Mouse (Mus musculus): ENCODE data around the gene Crnn.
A peak's percentile ranks its signal among the peaks of the same experiment; 100 is the strongest.

Gene Crnn

DNA sequence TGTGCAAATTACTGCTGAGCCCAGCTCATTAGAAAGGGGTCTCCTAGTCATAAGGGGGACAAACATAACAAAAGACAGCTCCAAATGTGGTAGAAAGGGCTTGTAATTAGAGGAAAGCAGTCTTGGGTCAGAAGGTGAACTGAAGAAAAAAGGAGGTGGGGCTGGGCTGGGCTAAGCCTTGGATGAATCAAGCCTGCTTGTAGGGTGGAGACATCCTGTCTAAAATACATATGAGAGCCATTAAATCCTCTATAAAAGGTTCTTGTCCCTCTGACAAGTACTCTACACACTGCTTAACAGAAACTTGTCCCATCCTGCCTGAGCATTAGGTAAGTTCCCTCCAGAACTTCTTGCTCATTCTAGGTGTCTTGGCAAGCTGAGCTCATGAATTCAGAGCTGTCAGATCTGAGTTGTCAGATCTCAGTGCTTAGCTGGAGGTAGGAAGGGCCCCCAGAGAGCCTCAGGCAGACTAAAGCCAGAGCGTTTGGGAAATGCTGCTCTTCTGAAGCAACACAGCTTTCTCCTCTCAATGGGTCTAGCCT is at the start of gene Crnn:
TSS of gene Crnn (plus strand) at position 278 of the 542 bp plus-strand sequence.
- DNase-seq = no peak

DNA sequence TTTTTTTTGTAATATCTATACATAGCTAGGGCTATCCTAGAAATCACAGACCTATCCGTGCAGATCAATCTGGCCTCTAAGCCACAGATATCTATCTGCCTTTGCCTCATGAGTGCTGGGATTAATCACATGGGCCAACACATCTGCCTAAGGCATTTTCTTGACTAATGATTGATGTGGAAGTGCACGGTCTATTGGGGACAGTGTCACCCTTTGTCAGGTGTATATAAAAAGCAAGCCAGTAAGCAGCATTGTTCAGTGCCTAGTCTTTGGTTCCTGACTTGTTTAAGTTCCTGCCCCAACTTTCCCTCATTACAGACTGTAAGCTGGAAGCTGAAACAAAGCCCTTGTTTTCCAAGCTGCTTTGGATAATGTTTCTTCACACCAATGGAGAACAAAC is 48.1 kb upstream of the Crnn start:
- no peak for DNase-seq

DNA sequence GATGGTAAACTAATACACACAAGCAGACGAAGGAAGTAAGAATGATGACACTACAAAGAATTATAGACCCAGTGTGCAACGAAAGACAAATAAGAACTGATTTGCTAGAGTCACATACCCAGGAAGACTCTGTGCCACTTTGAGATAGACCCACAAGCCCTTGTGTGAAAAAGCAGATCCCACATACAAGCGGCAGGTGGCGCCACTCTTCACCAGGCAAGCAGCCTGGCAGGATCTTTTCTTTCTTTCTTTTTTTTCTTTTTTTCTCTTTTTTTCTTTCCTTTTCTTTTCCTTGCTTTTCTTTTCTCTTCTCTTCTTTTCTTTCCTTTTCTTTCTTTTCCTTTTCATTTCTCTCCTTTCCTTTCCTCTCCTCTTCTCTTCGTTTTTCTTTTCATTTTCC is 32.9 kb upstream of the Crnn start:
- peak; percentile 50 for DNase-seq

DNA sequence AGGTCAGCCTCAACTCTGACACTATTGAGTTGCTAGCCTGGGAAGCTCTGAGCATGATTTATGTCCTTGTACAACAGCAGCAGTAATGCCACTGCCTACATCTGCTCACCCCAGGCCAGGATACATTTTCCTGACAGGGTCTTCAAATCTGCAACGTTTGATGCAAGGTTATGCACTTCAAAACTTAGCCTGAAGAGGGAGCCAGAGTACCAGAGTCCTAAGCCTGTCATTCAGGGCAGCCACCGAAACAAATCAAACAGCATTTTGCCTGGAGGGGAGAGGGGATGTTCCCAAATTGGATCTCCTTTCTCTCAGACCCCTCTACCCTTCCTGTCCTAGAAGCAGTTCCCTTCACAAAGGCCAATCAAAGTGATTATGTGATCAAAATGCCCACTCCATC is 30.1 kb upstream of the Crnn start:
- peak; percentile 20 for DNase-seq

DNA sequence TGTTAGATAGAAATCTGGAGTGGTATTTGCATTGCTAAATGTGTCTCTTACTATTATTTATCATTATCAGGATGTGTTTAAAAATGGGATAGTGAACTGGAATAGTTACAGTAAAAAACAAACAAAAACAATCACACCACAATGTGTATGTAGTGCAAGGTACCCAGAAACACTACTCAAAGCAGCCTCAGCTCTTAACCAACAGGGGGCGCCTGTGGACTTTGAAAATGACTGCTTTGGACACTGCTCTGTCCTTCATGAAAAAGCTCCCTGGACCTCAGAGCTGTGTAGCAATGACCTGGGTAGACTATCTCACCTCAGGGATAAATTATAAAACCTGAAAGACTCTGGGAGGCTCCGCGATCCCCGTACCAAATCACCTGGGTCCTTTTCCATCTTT is 25.5 kb upstream of the Crnn start:
- no peak for DNase-seq

DNA sequence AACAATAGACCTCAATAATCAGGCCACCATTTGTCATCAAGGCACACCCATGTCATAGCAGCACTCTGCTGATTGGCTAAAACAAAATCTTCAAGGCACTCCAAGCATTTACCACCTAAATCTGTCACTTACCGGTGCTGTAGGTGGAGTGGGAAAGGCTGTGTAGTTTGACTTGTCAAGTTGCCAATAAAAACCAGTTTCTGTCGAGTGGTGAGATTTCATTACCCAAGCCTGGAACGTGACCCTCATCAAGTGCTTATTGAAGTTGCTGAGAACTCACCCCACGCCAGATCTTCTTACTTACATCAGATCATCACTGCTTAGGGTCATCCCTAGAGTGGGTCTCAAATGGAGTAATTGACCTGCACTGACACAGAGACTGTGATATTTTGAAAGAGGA is 16.5 kb upstream of the Crnn start:
- DNase-seq = no peak

DNA sequence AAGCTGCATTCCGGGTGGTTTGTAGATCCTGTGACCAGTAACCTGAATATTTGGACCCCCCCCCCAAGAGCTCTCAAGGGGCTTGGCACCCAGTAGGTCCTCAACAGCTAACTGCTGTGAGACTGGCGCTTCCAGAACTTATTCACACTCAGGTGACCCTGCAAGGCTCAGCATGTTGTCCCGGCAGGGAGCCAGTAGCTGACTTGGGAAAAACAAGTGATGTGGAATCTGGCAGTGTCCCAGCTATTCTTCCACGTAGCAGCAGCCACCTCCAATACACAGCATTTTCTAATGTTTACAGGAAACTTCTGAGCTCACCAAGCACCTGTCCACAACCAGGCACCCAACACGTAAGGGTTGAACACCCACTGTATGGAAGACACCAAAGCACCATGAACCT is 15.5 kb upstream of the Crnn start:
- peak; percentile 6 for DNase-seq

DNA sequence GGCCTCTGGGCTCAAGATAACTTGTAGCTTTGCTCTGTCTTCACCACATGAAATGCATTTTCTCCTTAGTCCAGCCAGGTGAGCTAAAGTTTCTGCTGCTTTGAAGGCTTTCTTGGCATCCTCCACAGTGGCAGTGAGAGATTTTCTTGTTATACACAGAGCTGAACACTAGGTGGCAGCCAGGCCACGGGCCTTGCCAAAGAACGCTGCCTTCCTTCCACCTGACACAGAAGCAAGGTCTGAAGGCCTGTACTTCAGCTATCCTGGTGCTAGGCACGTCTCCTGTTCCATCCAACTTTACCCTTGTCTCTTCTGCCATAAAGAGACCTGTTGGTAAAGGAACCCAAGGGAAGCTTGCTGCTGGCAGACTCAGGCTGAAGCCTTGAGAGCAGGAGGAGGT is 14.1 kb upstream of the Crnn start:
- peak; percentile 39 for DNase-seq

DNA sequence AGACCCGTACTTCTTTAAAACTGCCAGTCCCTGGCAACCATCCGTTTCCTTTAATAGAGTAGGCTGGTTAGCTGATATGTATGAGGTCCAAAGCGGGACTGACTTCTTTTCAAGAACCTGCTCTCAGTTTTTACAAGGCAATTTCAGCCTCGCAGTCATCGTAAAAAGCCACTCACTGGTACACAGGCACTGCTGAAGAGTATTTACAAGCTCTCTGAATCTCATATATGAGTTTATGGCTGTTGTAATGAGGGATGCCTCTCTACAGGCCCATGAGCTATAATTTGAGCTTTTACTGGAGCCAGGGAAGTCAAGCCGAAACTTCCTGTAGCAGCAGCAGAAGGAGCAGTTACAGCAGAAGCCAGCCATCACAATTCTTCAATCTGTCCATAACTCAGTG is 17.9 kb downstream of the Crnn start:
- DNase-seq = no peak

DNA sequence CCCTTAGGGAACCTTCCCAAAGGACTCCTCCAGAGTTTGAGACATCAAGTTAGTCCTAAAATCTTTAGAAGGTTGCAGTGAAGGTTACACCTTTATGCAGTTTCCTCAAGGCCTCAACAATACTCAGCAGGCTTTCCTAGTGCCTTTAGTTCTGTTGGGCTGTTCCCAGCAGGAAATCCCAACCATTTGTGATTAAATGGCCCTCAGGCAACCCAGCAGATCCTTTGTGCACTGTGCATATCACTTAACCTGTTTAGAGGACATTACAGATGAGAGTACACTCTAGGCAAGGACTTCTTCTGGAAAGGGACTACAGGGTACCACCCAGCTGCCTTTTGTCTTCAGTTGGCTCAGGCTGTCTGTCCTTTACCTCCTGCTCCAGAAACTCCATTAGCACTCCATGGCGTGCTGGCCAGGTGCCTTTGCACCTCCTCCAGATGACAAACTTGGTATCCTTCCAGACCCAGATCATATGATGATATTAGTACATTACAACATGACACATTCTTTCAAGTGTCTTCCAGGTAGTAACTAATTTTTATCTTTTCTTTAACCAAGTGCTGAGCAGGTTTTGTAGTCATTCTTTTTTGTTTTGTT is 18.5 kb downstream of the Crnn start:
- no peak for DNase-seq

DNA sequence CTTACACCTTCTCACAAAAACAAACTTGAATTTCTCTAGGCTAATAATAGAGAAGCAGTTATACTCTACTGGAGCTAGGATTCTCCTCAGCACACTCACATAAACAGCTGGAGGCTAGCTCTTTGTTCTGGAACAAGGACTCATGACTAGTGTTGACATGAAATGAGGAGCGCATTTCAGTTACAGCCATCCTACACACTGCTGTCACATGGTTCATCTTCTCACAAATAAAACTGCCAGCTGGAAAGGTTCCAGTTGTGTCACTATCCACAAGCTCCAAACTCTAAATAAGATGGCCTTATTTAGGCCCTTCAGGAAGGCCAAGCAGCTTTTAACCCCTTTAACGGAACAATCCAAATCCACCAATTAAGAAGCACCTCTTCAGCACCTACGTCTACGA is 36.3 kb downstream of the Crnn start:
- no peak for DNase-seq

DNA sequence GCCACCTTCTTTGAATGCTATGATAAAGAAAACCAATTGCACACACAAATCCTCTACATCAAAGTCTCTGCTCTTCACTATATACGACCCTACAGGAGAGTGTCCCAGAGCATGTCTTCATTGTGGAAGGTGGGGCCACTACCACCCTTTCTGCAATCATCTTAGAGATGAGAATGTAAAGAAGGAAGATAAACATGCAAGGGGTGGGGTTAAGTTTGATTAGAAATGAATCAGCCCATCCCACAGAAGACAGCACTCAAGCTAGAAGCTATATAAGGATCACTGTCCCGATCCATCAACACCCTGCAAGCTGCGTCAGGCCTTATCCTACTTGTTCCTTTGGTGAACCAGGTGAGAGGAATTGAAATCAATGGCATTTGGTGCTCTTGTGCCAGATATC is 52.4 kb downstream of the Crnn start, which contains the start of gene Flg2:
TSS of gene Flg2 (plus strand) at position 301 of the 400 bp plus-strand sequence.
- DNase-seq = no peak
